Mouse (Mus musculus): ENCODE measurements at regions not wholly inside any gene's neighbourhood (a gene's known extent, or its start where the extent isn't known, plus 50 kb on each side); places are given as distances from the start of the nearest gene placed in this dataset.

DNA sequence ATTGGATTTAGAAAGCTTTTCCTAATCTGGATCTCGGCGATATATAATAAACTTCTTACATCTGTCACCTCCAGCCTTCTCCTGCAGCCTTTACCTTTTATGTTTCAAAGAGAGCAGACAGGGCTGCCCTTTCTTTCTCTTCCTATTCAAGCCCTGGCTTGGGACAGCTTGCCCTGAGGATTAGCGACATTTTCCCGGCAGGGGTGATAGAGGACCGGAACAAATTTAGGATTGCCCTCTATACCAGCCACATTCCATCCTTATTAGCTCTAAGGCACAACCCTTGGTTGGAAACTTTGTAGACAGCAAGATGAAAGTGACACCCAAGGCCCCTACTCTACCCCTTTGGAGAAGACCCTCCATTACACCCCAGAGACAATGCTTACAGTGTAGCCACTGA is 360.8 kb downstream of the Vps13c start:
- no peak for TF ChIP-seq CTCF (conservative IDR thresholded peaks at IDR 0.05; ENCODE audit: low read length)
- TF ChIP-seq POU5F1 (IDR thresholded peaks at IDR 0.05; ENCODE audit: borderline replicate concordance, low read length), result no peak
- TF ChIP-seq NANOG (IDR thresholded peaks at IDR 0.05; ENCODE audit: borderline replicate concordance, low read length), result no peak
